Mouse (Mus musculus) bone marrow, adult 2 months (tissue): ENCODE data around the gene Cyp27b1.

Experiments used
- CTCF ChIP-seq: fragments of 200-500 bp; IDR thresholded peaks from 2 replicates; pipeline ENCODE4 v1.5.1; 2011; ENCODE audit warnings: low read length, control low read depth; ENCODE audit not compliant: control insufficient read depth, insufficient read depth
- POLR2A ChIP-seq: fragments of 200-500 bp; IDR thresholded peaks from 2 replicates; pipeline ENCODE4 v1.6.1; 2011; ENCODE audit warnings: low read depth, mild to moderate bottlenecking, control low read depth, low read length, borderline replicate concordance; ENCODE audit not compliant: control insufficient read depth

- TF ChIP-seq POLR2A, result no peak
- TF ChIP-seq CTCF, result no peak
These were observed 33.1 kb downstream of the Cyp27b1 start for GRCm38 (mm10) chr10:127080901-127081780.
